Comparison of ENCODE assay signal across 12 mouse cellular contexts in genomic region chr11:118488191-118488906, GRCm38 (mm10). TPM values are rescaled to one million over a fixed set of nuclear protein-coding genes. Genes with fewer than 3 reads are reported as not detected.
DNase-seq lines count a peak whose midpoint lies in the region; ATAC-seq and TF ChIP-seq lines count a peak whose summit lies in the region.
"Had no signal": no experiment of that assay in that cellular context is flagged by ENCODE, and none has a peak within 500 bp of the region (broad histone marks: within the 10 kb centered on the region; RNA-seq: fewer than 3 reads in every experiment).

No protein-coding gene starts in this region.

- no peak overlapping the region for H3K4me3 ChIP-seq in forebrain, embryonic 15.5 days
- no peak overlapping the region for H3K4me3 ChIP-seq in forebrain, embryonic 12.5 days (replicated peaks)
- no peak overlapping the region for H3K4me3 ChIP-seq in liver, postnatal 0 days (ENCODE audit: low read depth, low read length)
- H3K4me3 ChIP-seq in liver, embryonic 11.5 days (ENCODE audit: low read depth, low read length), result no peak overlapping the region
- H3K4me3 ChIP-seq in cortical plate, adult 2 months (ENCODE audit: insufficient read depth, low read length), result no peak overlapping the region
- no peak overlapping the region for H3K4me3 ChIP-seq in neural tube, embryonic 13.5 days
- H3K4me3 ChIP-seq: heart, embryonic 13.5 days; stomach, embryonic 15.5 days had no signal

- 0 out of 2 replicates have a peak, but pooled peaks have one; percentile 4 for TF ChIP-seq POLR2A in cortical plate, adult 2 months (IDR thresholded peaks at IDR 0.05; ENCODE audit: extremely low read depth, insufficient read depth, low read length)

- H3K27me3 ChIP-seq in forebrain, embryonic 15.5 days, result no peaks in the 10 kb centered on the region
- 0 out of 2 replicates have a peak, but pooled peaks cover 8% of the 10 kb centered on the region for H3K27me3 ChIP-seq in forebrain, embryonic 12.5 days
- no peaks in the 10 kb centered on the region for H3K27me3 ChIP-seq in liver, postnatal 0 days (ENCODE audit: insufficient read depth, low read length)
- H3K27me3 ChIP-seq in liver, embryonic 11.5 days (replicated peaks; ENCODE audit: control insufficient read depth, insufficient read depth, low read length), result no peaks in the 10 kb centered on the region; the same call in 1 of the 2 replicates
- no peaks in the 10 kb centered on the region for H3K27me3 ChIP-seq in neural tube, embryonic 13.5 days
- H3K27me3 ChIP-seq: stomach, embryonic 15.5 days had no signal

- no peak overlapping the region for H3K9ac ChIP-seq in forebrain, embryonic 15.5 days (replicated peaks)
- no peak overlapping the region for H3K9ac ChIP-seq in forebrain, embryonic 12.5 days
- H3K9ac ChIP-seq in liver, postnatal 0 days (replicated peaks), result no peak overlapping the region
- H3K9ac ChIP-seq in liver, embryonic 11.5 days (ENCODE audit: low read depth, low read length), result no peak overlapping the region
- H3K9ac ChIP-seq in neural tube, embryonic 13.5 days, result peak overlapping the region; percentile 27; the same call in 1 of the 2 replicates
- H3K9ac ChIP-seq: heart, embryonic 13.5 days; stomach, embryonic 15.5 days had no signal

- no peak for ATAC-seq in forebrain, embryonic 15.5 days (replicated peaks)
- ATAC-seq in forebrain, embryonic 12.5 days (ENCODE audit: low FRiP score), result no peak
- no peak for ATAC-seq in liver, postnatal 0 days
- no peak for ATAC-seq in liver, embryonic 11.5 days (replicated peaks; ENCODE audit: low FRiP score)
- ATAC-seq in neural tube, embryonic 13.5 days (ENCODE audit: low read depth), result peak; percentile 37; the same call in 1 of the 2 replicates

- H3K36me3 ChIP-seq in forebrain, embryonic 15.5 days, result no peaks in the 10 kb centered on the region
- peaks cover 12% of the 10 kb centered on the region for H3K36me3 ChIP-seq in forebrain, embryonic 12.5 days (replicated peaks)
- H3K36me3 ChIP-seq in liver, postnatal 0 days (replicated peaks; ENCODE audit: insufficient read depth, low read length), result peaks cover 6% of the 10 kb centered on the region
- H3K36me3 ChIP-seq in liver, embryonic 11.5 days (ENCODE audit: control insufficient read depth, insufficient read depth, low read length), result peaks cover 9% of the 10 kb centered on the region; the same call in 1 of the 2 replicates
- peaks cover 27% of the 10 kb centered on the region for H3K36me3 ChIP-seq in neural tube, embryonic 13.5 days

- no peak overlapping the region for H3K4me2 ChIP-seq in forebrain, embryonic 15.5 days (replicated peaks)
- H3K4me2 ChIP-seq in forebrain, embryonic 12.5 days, result no peak overlapping the region
- no peak overlapping the region for H3K4me2 ChIP-seq in liver, postnatal 0 days (ENCODE audit: low read depth, low read length)
- no peak overlapping the region for H3K4me2 ChIP-seq in liver, embryonic 11.5 days
- H3K4me2 ChIP-seq in neural tube, embryonic 13.5 days, result no peak overlapping the region
- H3K4me2 ChIP-seq: heart, embryonic 13.5 days; stomach, embryonic 15.5 days had no signal

- H3K4me1 ChIP-seq in forebrain, embryonic 15.5 days, result peaks cover 7% of the 10 kb centered on the region
- peaks cover 15% of the 10 kb centered on the region for H3K4me1 ChIP-seq in forebrain, embryonic 12.5 days
- no peaks in the 10 kb centered on the region for H3K4me1 ChIP-seq in liver, postnatal 0 days (ENCODE audit: insufficient read depth)
- H3K4me1 ChIP-seq in liver, embryonic 11.5 days (replicated peaks; ENCODE audit: control insufficient read depth, insufficient read depth, low read length), result peaks cover 5% of the 10 kb centered on the region
- H3K4me1 ChIP-seq in cortical plate, adult 2 months (ENCODE audit: control insufficient read depth, insufficient read depth, low read length), result peaks cover 7% of the 10 kb centered on the region
- H3K4me1 ChIP-seq in neural tube, embryonic 13.5 days (replicated peaks), result peaks cover 51% of the 10 kb centered on the region
- H3K4me1 ChIP-seq: stomach, embryonic 15.5 days had no signal

- WGBS in forebrain, embryonic 15.5 days, result 66% methylated on average over 8 of the region's 8 CpGs
- WGBS in forebrain, embryonic 12.5 days, result 64% methylated on average over 8 of the region's 8 CpGs
- 79% methylated on average over 8 of the region's 8 CpGs for WGBS in liver, postnatal 0 days (ENCODE audit: insufficient replicate concordance)
- 76% methylated on average over 8 of the region's 8 CpGs for WGBS in liver, embryonic 11.5 days
- 68% methylated on average over 8 of the region's 8 CpGs for WGBS in neural tube, embryonic 13.5 days

- TF ChIP-seq CTCF in liver, postnatal 0 days (IDR thresholded peaks at IDR 0.05; ENCODE audit: low read depth), result peak; percentile 26; the same call in 1 of the 2 replicates
- peak; percentile 28; the same call in 1 of the 2 replicates for TF ChIP-seq CTCF in cortical plate, adult 2 months (IDR thresholded peaks at IDR 0.05; ENCODE audit: extremely low read depth, insufficient read depth, low read length)

- TF ChIP-seq EP300 in liver, postnatal 0 days (IDR thresholded peaks at IDR 0.05; ENCODE audit: low read depth), result no peak

- H3K9me3 ChIP-seq in forebrain, embryonic 15.5 days, result no peaks in the 10 kb centered on the region
- H3K9me3 ChIP-seq in forebrain, embryonic 12.5 days, result no peaks in the 10 kb centered on the region
- no peaks in the 10 kb centered on the region for H3K9me3 ChIP-seq in liver, postnatal 0 days (ENCODE audit: low read length)
- no peaks in the 10 kb centered on the region for H3K9me3 ChIP-seq in liver, embryonic 11.5 days (ENCODE audit: control insufficient read depth, low read length)
- no peaks in the 10 kb centered on the region for H3K9me3 ChIP-seq in neural tube, embryonic 13.5 days
- H3K9me3 ChIP-seq: heart, embryonic 13.5 days; stomach, embryonic 15.5 days had no signal

- no peak for DNase-seq in liver, postnatal 0 days
- DNase-seq in liver, embryonic 11.5 days (ENCODE audit: low spot score), result no peak
- no peak for DNase-seq in thymus, postnatal 4 days
- DNase-seq in urinary bladder, postnatal 36 days (ENCODE audit: low spot score in 2 of 2), result no peak
- DNase-seq: layer of hippocampus, adult 9-11 months; lung, postnatal 14 days had no signal

- H3K27ac ChIP-seq in forebrain, embryonic 15.5 days (replicated peaks), result peak overlapping the region; percentile 18; the same call in 1 of the 2 replicates
- no peak overlapping the region for H3K27ac ChIP-seq in forebrain, embryonic 12.5 days
- H3K27ac ChIP-seq in liver, postnatal 0 days (ENCODE audit: low read depth), result no peak overlapping the region
- no peak overlapping the region for H3K27ac ChIP-seq in liver, embryonic 11.5 days (ENCODE audit: low read depth, low read length)
- H3K27ac ChIP-seq in cortical plate, adult 2 months (ENCODE audit: insufficient read depth, low read length), result no peak overlapping the region
- H3K27ac ChIP-seq in neural tube, embryonic 13.5 days (replicated peaks), result peak overlapping the region; percentile 90
- H3K27ac ChIP-seq: heart, embryonic 13.5 days; stomach, embryonic 15.5 days had no signal

RNA-seq across cellular contexts. Expression of gene Engase, which starts 11.7 kb away (rescaled TPM):
- 5.3 and 6.8 TPM in 2 replicates for polyA plus RNA-seq in forebrain, embryonic 15.5 days (2015; fragmentation: Nextera tagmentation; extraction: Ambion mirVana)
- 6.2 and 9.0 TPM in 2 replicates for polyA plus RNA-seq in forebrain, embryonic 12.5 days (2016; fragmentation: Nextera tagmentation; extraction: Ambion mirVana)
- 4.9 and 5.6 TPM in 2 replicates for polyA plus RNA-seq in liver, postnatal 0 days (2015; fragmentation: Nextera tagmentation; extraction: Ambion mirVana)
- 13.4 and 14.3 TPM in 2 replicates for polyA plus RNA-seq in liver, embryonic 11.5 days (2014; fragmentation: Nextera tagmentation; extraction: Ambion mirVana)
- polyA plus RNA-seq in cortical plate, adult 2 months (2012; rRNA removed), result 10.3 and 12.0 TPM in 2 replicates
- polyA plus RNA-seq in neural tube, embryonic 13.5 days (2015; fragmentation: Nextera tagmentation; extraction: Ambion mirVana), result 8.1 and 10.0 TPM in 2 replicates

Comparison
In these comparisons a context has a peak if more than half of its experiments do, and no peak if none do; other contexts are left out.
1. H3K27ac ChIP-seq: peak in forebrain, embryonic 15.5 days (single experiment) and neural tube, embryonic 13.5 days (single experiment); none in forebrain, embryonic 12.5 days (single experiment), liver, postnatal 0 days (single experiment), liver, embryonic 11.5 days (single experiment) and cortical plate, adult 2 months (single experiment).